Mouse (Mus musculus): ENCODE measurements at regions not wholly inside any gene's neighbourhood (a gene's known extent, or its start where the extent isn't known, plus 50 kb on each side); places are given as distances from the start of the nearest gene placed in this dataset.

DNA sequence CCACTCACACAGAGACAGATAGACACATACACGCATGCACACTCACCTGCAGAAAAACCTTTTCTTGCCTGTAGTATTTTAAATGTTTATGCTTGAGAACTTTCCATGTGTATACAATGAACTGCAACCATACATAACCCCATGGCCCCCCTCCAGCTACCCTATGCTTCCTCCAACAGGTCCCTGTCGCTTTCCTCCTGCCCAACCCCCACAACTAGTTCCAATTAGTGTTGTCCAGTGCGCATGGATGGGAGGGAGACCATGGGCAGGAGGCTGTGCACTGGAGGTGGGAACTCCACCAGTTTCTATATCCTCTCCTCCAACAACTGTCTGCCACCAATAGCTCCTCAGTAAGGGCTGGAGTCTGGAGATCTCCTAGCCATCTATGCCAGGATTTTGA, 82.9 kb upstream of the Jade1 start:
- DNase-seq, result no peak

DNA sequence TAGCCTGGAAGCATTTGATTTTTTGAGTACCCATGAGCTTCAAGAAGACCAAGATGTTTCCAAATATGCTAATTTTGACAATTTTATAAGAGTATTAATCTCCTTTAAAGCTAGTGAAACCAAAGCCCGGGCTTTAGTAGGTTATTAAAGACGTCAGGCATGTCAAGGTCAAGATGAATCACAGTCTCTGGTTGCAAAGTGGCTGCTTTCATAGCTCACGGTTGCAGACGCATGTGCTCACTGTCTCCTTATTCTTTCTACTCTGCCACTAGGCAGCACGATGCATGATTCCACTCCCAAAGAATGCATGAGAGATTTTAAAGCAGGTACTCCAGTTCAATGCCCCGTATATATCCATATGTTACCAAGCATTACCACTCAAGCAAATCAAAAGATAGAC, 86.4 kb upstream of the Jade1 start:
- no peak for DNase-seq

DNA sequence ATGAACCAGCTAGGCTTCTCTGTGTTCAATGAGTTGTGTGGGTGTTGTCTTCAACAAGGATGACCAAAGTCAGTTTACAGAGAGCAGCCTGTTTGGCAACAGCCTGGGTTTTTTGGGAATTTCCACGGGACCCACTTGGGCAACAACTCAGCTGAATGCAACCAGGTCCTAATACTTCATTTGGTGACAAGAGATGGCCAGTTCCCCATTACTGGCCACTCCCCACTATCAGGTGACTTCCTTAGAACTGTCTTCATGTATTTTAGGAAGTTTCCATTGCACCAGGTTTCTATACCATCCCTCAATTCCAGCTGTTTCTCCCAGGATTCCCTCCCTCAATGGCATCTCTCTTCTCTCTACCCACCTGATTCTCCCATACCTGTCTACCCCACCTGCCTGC, 87.7 kb upstream of the Jade1 start:
- DNase-seq, result no peak

DNA sequence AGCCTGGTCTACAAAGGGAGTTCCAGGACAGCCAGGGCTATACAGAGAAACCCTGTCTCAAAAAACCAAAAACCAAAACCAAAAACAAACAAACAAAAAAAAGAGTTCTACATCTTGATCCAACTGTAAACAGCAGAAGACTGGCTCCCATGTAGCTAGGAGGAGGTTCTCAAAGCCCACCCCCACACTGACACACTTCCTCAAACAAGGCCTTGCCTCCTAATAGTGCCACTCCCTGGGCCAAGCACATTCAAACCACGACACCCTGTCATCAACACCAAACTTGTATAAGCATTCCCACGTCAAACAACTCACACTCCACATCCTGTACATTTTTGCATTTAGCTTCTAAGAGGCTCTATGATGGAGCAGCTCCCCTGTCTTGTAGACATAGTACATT, 89.6 kb upstream of the Jade1 start:
- no peak for DNase-seq

DNA sequence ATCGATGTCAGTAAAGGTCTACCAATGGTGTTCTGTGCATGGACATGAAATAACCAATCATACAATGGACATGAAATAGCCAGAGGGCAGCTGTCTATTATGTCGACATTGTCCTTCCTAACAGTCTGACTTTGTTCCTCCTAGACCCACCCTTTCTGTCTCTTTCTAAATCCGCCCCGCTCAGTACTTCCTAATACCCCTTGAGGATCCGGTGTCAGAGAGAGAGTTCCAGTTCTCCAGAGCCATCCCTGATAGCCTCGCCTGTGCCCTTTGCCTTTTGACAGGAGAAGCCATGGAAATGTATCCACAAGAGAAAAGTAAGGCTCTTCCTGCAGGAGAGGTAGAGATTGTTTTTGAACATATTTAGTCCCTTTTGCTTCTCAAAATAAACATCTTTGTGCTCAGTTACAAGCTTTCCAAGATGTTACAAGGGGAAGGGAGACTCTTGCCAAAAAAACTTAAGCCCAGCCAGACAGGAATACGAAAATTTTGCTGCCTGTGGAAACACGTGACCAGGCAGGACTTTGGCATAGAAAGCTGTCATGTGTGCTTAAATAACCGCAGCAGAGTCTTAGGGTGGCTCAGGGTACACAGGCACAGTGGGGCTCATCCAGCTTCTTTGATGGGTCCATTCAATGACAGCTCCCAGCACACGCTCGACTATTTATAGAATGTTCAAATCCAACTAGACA, 92.4 kb upstream of the Jade1 start:
- DNase-seq, result no peak

DNA sequence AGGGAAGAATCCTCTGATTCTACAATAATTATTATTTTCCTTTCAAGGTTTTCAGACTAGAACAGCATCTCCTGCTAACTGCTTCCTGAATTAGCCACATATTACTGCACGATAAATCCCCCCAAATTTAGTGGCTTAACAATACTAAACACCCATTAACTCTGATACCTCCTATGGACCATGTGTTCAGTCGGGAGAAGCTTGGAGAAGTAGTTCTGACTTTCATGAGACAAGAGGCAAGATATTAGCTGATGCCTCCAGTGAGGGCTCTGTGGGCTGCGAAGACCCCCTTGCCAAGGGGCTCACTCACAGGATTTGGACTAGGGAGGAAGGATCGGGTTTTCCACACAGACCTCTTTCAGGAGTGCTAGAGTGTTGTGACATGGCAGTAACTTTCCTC, 95.4 kb upstream of the Jade1 start:
- DNase-seq, result no peak

DNA sequence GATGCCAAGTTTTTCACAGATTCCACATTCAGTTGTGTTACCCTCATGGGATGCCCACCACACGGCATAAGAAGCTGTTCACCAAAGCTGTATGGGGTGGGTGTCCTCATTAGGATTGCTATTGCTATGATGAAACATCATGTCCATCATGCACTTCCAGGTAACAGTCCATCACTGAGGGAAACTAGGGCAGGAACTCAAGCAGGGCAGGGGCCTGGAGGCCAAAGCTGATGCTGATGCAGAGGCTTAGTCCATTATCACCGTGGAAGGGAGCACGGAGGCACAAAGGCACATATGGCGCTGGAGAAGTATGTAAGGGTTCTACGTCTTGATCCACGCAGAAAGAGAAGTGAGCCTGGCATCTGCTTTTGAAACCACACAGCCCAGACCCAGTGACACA, 97.4 kb upstream of the Jade1 start:
- no peak for DNase-seq

DNA sequence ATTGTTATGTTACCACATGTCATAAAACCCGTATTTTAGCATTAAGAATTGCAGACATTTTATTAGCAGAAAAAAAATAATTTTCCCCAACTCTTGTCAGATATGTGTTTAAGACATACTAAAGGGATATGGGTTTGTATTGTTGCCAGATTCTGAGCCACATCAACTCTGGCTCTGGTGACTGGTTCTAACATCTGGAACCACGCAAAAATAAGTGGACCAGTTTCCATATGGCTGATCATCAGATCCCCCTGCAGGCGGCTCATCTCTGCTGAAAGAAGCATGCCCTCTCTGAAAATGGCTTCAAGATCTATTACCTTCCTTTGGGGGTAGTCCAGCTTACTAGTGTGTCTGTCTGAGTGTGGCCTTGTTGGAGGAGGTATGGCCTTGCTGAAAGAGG, 102.0 kb upstream of the Jade1 start:
- no peak for DNase-seq

DNA sequence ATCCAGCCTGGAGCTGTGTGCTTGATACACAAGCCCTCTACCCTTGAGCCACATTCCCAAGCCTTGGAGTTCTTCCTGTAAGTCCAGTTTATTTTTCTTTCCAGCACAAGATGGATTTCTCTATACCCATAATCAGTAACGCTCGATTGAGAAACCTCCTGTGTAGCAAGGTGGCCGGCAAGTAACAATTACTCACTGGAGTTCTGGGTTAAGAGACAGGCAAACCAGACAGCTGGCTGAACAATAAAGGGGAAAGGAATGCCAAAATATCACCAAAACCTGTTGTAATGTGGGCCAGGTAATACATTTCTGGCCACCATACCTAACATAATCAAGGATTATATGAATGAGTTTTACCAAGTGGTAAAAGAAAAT, 102.8 kb upstream of the Jade1 start:
- no peak for DNase-seq

DNA sequence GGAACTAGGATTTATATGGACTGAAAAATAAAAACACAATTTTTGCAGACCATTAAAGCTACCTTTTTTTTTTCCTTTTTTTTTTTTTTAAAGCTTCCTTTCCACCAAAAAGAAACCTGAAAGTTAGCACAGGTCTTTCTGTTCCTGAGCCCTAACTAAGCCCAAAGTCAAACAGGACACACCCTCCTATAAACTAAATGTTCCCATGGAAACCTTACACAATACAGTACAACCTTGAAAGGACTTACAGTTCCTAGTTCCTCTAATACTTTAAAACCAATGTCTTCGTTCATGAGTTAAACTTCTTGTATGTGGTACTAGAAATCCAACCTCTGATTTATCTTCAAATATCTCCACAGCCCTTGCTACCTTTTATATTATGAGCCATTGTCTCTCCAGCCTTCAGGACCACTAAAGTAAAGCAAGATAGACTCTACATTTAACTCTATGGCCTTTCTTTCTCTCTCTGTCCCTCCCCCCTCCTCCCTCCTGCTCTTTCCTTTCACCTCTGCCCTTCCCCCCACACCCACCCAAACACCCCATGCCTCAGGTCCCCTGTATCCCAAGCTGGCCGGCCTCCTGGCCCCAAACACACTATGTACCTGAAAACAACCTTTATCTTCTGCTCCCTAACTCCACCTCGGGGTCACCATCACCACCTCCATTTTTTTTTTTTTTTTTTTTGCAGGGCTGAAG, 103.4 kb upstream of the Jade1 start:
- no peak for DNase-seq

DNA sequence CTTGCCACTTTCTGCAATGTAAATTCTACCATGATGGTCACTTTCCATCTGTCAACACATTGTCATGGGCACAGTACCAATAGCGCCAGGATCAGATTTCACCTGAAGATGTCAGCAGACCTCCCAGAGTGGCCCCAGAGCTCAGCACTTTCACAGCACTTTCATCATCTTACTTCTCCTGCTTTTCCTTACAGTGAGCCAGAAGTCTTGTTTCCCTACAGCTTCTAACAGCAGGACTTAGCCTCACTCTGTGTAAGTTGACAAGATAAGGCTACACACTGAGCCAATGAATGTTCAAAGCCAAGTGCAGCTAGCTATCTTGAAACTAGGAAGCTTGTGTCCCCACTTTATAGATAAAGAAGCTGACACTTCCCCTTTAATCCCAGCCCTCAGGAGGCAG, 104.8 kb upstream of the Jade1 start:
- DNase-seq, result no peak

DNA sequence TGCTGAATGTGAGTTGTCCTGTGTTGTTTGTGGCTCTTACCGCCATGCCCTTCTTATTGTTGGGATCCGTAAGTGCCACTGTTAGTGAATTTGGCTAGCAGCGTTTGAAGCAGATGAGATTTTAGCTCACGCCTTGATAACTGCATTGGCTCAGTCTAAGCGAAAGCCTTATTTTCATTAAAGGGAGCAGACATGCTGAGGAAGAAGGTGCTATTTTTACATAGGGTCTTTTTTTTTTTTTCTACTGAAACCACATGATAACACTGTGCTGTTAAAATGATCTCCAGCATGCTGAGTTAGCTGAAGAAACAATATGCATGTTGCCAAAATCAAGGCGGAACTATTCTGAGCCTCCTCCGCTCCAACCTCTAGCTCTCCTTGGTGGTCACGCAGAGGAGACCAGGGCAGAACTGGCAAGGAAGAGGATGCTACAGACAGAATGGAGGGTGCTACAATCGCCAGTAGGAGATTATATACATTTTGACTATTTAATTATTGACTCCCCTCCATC, 111.2 kb upstream of the Jade1 start:
- no peak for DNase-seq

DNA sequence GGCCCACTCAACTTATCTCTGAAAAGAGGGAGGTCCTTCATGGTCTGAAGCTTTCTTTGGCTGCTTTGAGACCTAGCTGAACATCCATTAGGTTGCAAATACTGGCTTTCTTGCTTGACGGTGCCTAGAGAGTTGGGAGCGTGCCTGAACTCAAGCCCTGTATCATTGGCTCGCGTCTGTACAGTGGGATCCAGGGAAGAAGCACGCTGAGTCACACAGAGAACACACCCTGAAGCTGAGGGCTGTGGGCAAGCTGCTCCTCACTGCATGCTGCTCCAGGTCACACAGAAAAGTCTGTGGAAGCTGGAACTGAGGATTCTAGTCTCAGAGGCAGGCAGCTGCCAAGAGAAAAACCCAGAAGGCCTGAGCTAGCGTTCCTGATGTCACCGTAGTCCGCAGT, 119.3 kb upstream of the Jade1 start:
- no peak for DNase-seq

DNA sequence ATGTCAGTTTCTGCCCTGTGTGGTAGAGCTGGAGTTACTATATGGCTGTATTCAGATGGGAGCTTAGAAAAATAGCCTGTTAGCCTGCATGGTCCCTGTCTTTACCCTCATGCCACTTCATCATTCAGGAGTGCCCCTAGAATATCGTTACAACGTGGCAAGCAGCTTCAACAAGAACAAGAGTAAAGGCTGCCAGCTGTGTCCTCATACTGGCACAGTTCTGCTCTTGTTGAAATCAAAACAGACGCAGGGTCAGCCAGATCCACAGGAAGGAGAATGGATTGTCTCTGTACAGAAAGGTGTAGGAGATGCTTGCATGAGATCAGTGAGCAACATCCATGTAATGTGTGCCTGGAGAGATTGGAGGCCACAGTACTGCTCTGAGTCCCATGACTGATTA, 122.4 kb upstream of the Jade1 start:
- no peak for DNase-seq

DNA sequence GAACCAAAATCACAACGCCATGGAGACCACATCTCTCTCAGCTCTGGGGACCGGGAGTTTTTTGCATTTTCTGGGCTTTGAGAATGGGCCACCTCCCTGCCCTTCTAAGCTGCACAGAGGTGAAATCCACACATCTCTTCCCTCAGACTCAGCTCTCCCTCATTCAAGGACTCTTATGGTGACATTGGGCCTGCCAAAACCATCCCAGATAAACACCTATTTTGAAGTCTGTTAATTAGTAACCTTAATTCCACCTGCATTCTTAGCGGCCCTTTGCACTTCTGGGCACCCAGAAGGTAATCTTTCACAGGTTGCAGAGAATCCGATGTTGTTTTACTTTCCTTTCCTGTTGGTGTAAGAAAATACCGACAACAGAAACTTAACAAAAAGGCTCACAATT, 123.2 kb upstream of the Jade1 start:
- no peak for DNase-seq

DNA sequence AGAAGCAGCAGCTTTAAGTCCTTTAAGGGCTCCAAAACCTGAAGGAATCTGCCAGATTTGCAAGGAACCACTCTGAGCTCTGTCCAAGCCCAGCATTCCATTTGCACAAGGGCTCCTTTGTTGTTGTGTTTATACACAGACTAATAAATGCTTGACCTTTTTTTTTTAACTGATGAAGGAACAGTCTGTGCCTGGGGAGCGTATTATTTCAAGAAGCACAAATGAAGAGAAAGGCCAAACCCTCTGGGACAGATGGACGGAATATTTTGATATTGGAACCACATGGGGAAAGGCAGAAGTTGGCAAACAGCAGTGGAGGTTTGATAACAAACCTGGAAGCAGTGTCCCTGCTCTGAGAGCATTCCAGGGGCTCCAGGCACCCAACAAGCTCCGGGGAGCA, 125.3 kb upstream of the Jade1 start:
- DNase-seq, result no peak

DNA sequence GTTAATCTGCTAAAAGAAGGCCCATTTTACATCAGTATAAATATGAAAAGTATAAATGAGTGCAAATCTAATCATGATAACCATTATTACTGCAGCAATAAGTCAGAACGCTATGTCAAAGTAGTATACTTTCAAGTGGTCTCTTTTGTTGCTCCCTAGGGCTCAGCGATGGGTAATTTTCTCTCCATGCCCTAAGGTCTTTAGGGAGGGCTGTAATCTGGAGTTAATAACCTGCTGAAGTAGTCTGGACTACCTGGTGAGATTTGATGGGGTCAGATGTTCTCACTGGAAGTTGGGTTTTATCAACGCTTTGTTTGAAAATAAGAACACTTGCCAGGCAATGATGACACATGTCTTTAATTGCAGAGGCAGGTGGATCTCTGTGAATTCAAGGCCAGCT, 128.6 kb upstream of the Jade1 start:
- DNase-seq, result no peak

DNA sequence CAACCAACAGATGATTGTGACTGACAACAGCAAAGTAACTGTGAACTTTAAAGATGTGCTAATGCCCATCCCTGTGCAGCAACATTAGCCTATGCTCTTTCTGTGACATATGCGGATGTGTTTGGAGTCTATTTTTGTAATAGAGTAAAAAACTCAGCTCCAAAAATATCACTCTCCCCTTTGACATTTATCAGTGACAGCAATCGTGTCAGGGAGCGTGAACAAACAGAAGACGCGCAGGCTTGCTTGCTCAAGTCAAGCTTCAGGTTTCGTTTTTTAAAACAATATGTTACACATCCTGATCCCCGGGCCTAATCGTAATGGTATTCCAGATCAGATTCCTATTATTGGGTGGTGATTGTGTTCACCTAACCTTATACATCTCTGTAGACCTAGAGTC, 129.7 kb upstream of the Jade1 start:
- no peak for DNase-seq

DNA sequence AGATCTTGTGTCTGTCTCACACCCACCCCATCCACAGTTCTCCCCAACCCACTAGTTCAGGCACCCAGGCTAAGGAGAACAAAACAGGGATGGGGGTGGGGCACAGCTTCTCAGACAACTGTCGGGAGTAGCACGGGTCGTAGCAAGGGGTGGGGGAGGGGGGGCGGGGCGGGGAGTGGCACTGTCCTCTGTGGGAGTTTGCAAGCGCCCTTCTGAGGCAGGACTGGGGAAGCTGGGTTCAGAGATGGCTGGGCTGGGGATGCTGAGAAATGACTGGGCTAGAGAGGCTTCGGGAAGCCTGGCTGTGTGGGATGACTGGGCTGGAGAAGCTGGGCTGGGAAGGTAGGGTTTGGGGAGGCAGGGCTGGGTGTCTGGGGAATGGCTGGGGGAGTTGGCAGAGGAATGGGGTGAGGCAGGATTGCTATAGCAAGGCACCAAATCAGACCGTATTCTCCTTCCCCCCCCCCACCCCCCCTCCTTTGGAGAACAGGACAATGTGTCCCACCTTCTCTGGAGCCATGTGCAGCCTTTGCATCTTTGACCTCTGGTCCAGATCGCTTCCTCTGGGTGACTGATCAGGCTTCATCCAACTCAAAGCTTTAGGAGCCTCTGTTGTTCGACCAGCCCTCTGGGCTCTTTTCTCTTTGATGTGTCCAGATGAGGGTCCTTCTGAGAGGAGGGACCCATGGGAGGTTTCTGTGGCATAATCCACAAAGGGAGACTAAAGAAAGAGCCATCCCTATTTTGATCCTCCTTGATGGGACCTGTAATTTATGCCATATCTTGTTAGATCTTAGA, 131.2 kb upstream of the Jade1 start:
- DNase-seq, result peak in 1 of 2 experiments; percentile 22

DNA sequence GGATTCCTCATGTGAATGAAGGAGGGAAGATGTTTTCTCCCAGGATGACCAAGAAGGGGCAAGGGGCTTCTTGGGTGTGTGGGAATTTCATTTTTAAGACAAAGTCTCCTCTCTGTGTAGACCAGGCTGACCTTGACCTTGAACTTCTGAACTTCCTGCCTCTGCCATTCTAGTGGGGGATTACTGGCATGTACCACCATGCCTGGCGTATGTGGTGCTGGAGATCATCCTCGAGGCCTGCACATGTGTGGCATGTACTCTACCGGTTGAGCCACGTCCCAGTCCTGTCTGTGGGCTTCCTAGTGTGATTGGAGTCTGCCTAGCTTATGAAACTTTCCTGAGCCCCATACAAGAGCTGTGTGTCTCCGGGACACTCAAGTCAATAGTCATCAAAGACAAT, 131.9 kb upstream of the Jade1 start:
- DNase-seq, result no peak

DNA sequence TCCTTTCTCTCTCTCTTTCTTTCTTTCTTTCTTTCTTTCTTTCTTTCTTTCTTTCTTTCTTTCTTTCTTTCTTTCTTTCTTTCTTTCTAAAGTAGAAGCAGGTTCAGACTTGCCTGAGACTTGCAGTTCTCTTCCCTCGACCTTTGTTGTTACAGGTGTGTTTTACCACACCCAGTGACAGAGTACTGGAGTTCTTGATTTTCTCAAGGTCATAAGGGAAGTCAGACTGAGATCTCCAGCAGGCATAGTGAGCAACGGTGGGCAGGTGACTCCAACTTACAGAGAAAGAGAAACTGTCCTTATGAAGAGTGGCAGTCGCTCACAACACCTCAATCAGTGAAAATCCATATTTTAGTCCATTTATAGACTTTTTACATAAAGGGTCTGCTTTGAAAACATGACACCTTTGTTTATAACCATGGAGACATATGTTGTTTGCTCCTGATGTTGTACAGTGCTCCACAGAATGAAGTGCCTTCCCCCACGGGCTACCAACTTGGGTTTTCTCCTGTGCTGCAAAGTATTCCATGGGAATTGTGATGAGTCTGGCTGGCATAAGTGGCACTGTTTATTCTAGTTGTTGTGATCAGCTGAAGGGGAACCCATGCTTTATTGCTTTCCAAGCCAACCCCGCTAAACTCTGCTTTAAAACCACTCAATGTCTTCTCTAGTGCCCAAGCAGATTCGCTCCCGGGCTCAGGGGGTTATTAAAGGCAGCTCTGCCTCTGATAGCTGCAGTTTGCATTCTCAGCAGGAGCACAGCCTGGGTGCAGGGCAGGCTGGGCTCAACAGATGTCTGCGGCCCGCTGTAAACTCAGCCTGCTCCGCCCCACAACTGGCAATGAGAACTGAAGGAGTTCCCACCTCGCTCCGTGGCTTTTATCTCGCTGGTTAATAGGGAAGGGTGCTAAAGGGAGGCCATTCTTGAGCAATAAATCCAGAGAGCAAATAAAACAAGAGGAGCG, 132.6 kb upstream of the Jade1 start:
- peak; percentile 44 to 53 for DNase-seq

DNA sequence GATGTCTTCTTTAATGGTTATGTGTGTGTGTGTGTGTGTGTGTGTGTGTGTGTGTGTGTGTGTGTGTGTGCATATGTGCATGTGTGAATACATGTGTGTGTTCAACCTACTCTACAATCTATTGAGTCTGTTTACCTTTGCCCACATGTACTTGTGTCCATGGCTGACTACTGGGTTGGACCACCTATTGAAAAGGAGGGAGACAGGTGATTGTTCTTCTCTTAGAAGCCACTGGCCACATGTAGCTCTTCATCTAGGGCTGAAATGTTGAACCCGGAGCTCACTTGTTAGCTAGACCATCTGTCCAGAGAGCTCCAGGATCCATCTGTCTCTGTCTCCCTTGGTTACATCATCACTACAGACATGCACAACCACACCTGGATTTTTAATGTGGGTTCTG, 141.8 kb upstream of the Jade1 start:
- no peak for DNase-seq

DNA sequence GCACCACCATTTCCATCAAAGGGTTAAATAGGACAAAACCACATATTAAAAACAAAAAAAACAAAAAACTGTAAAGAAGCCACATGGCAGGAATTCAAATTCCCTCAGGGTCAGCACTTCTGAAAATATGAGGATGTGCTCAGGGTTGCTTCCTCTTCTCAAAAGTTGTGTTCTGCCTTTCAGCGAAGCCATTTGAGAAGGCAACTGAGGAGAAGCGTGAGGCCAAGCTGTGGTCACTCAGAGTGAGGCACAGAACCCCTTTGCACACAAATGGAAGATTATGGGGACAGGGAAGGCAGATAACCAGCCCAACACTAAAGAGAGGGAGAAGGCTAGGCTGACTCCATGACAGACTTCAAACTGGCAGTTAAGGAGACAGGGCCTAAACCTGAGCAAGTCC, 142.8 kb upstream of the Jade1 start:
- no peak for DNase-seq

Measured in kidney, postnatal 4 days (tissue).